Mouse (Mus musculus): ENCODE results near the gene Timm17a. TPM values are rescaled to one million over a fixed set of nuclear protein-coding genes. Genes with fewer than 3 reads are reported as not detected.
A peak's percentile ranks its signal among the peaks of the same experiment; 100 is the strongest.

The Timm17a gene
- total RNA-seq, 2 experiments from 2014 or later, result 109 to 112 TPM

DNA sequence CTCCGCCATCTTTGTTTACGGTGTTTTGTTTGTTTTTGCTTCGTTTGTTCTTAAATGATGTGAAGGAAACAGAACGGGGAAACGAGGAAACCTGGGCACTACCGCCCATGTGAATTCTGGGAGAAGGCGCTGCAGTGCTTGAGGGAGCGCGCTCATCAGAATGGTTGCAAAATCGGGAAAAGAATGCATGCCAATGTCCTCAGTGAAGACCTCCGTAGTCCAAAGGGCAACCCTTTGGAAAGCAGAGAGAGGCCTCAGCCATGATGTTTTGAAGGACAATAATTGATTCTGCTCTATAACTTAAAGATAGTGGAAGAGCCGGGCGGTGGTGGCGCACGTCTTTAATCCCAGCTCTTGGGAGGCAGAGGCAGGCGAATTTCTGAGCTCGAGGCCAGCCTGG lies 31.7 kb downstream of the Timm17a start:
- intact Hi-C loops (cut with DNase I), result no loop called here
- DNase-seq, result no peak

DNA sequence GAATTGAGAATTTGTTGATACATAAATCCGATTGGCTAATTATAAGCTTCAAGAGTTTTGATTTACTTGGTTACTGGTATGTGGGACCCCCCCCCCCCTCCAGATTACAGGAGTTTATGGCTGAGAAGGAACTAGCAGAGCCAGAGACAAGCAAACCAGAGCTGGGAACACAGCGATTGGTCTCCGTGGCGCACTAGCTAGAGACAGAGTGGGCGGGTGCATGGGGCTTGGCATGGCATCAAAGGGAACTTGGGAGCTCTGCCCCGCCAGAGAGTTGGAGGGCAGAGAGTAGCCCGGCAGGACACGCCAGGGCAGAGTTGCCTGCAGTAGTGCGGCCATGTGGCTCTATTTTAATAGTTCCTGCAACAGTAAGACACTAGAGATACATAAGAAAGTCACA lies 32.9 kb downstream of the Timm17a start:
- DNase-seq, result peak; percentile 78
- intact Hi-C loops (cut with DNase I), result no loop called here

DNA sequence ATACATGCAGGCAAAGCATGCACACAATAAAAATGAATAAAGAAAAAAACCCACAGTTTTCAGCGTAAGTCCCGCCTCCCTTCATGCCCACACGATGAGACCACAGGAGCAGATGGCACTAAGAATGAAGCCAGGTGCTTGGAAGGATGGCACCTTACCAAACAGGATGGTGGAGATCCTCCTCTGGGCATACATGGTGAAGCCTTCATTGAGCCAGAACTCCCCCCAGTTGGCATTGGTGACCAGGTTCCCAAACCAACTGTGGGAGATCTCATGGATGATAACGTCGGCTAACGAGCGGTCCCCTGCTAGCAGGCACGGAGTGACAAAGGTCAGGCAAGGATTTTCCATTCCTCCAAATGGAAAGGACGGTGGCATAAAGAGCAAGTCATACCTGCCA lies 42.2 kb downstream of the Timm17a start:
- DNase-seq, result peak; percentile 13
- intact Hi-C loops (cut with DNase I), result no loop called here

DNA sequence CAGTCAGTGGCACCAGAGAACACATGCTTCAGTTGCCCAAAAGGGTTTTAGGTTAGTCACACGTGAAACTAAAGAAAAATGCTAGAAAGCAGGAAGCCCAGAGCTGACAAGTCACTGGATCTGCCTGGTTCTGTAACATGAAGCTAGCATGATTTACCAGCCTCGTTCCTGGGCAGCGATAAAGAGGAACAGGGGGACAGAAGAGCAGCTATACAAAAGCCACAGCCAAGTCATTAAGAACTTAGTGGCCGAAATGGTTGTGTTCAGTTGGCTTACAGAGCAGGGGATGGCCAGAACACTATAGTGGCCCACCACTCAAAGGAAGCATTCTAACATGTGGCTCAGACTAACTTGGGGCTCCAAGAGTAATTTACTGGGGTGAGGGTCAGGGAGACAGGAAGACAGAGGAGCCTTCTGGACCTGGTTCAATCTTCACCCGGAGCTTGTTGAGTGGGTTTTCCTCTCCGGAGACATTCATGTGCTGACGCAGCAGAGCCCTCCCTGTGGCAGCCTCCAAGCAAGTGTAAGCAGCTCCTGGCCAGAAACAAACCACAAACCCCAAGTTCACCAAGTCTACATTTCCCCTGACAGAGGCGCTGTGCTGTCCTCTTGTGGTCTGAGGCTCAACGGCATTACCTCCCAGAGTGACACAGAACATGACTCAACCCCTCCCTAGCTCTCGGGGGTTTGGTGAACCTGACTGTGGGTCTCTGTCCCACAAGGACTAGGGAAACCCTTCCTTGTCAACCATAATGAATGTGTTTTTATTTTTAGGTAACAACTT lies 45.7 kb downstream of the Timm17a start:
- DNase-seq, result no peak
- intact Hi-C loops (cut with DNase I), result no loop called here

DNA sequence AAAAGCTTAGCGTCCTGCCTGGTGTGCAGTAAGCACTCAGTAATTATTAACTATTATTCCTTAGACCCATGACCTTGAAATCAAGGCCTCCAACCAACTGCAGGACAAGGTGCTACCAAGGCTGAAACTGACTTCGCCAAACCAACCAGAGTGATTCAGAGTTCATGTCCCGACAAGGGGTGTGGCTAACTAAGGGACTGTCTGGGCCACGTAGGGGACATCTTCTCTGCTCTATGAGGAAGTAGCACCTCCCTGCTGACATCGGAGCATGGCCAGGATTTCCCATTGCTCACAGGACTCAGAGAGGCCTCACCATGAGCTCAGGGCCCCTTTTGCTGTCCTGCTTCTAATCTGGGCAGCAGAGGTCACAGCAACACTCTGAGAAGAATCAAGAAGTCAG lies 47.7 kb downstream of the Timm17a start:
- intact Hi-C loops (cut with DNase I), result no loop called here
- DNase-seq, result no peak

DNA sequence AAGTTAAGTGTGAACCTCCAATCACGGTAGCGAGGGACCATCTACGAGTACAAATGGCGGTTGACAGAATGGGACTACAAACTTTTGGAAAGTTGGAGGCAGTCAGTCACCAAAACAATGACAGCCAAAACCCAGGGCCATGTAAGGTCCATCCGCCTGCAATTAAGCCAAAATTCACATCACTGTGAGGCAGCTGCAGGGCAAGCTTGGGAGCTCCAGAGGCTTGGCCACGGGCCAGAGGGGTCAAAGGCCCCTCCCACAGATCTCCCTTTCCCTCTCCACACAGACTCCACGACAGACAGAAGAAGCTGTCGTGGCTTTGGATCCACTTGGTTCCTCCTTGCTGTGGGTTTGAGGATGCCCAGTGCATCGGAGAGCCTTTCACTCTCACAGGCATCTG lies 50.3 kb downstream of the Timm17a start:
- intact Hi-C loops (cut with DNase I), result no loop called here
- no peak for DNase-seq

DNA sequence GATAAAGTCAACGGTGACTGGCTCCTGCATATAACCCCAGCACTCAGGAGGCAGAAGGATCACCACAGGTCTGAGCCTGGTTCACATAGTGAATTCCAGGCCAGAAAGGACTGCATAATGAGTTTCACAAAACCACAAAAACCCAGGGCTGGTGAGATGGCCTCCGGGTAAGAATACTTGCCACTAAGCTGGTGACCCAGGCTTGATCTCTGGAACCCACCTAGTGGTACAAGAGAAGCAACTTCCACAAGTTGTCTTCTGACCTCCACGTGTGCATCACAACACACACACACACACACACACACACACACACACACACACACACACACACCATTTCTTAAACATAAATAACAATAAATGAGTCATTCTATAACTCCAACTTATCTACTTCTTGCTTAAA lies 51.2 kb downstream of the Timm17a start:
- intact Hi-C loops (cut with DNase I), result no loop called here
- DNase-seq, result no peak

DNA sequence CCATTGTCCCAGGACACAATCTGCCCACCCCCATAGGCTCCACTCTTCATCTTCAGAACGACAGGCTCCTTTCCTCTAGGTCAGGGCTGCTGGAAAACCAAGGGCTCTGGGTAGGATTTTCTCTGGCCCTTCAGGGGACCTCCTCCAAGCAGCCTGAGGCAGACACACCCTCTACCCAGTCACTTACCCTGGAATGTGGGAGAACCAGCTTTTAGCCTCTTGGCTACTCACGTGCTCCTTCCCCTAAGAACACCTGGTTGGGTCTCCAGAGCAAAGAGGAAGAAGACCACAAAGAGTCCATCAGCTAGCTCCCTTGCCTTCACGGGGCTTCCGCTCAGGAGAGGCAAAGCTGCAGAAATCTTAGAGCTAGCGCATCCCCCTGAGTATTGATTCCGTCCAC lies 52.6 kb downstream of the Timm17a start:
- intact Hi-C loops (cut with DNase I), result no loop called here
- DNase-seq, result no peak

DNA sequence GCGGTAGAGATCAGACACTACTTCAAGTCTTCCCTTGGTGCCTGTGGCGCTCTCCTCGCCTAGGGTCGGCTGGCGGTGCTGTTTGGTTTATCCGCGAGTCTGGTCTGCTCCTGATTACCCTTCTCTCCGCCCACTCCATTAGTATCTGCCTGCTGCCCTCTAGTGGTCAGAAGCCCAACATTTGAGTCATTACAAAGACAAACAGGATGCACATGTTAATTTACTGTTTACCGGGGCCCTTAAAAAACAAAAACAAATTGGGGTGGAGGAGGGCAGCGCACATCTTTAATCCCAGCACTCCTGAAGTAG lies 54.5 kb downstream of the Timm17a start:
- intact Hi-C loops (cut with DNase I), result loop anchor here (5.0 kb wide), 1 partner anchor 87 kb away; no protein-coding TSS in a partner anchor
- peak; percentile 88 for DNase-seq

DNA sequence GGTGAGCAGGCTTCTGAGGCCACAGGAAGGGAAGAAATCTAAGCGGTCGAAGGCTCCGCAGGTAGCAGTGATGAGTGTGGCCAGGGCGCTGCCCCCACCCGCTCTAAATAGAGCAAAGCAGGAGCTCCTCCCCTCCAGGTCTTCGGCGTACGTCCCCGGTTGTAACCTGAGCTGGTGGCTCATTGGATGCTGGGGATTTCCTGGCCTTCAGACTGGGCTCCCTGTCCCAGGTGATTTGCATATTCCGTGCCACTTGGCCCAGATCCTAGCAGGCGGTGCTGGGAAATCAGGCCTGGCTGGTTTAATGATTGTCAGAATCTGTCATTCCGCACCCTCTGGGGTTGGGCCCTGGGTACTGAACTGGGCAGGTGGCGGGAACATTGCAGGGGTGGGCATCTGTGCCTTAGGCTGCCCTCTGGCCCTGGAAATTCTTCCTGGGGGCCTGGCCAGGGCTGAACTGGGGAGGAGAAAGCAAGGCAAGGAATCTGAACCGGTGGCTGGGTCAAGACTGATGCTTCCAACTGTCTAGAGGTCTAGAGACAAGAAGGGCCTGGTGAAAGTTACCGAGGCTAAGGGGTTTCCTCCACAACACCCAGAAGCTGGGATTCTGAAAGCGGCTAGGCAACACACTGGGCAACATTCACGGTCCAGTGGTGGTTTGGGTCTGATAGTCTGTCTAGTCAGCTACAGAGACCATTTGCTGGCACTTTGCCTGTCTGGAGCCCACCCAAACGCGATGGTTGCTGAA lies 55.0 kb downstream of the Timm17a start, which contains the start of gene Elf3:
Elf3 (minus strand) TSS at position 189 of the 748 bp plus-strand sequence.
- peak; percentile 63 for DNase-seq
- intact Hi-C loops (cut with DNase I), result loop anchor here (5.0 kb wide), 1 partner anchor 86 kb away; no protein-coding TSS in a partner anchor

DNA sequence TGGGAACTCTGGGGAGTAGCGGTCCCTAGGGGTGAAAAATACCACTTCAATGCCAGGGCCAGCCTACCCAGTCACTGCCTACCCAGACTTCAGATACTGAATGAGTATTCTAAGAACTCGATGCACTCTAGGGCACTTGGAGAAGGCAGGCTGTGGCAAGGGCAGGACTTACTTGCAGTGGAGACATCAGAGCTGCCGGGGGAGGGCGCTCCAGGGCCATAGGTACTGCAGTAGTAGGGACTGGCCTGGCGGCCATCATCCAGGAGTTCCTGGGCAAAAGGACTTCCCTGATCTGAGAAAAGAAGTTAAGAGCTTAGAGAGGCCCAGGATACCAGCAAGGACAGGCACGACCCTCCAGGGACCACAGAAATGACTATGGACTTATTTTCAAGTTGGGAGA lies 57.3 kb downstream of the Timm17a start:
- intact Hi-C loops (cut with DNase I), result loop anchor here (5.0 kb wide), 1 partner anchor 84 kb away; no protein-coding TSS in a partner anchor
- no peak for DNase-seq

DNA sequence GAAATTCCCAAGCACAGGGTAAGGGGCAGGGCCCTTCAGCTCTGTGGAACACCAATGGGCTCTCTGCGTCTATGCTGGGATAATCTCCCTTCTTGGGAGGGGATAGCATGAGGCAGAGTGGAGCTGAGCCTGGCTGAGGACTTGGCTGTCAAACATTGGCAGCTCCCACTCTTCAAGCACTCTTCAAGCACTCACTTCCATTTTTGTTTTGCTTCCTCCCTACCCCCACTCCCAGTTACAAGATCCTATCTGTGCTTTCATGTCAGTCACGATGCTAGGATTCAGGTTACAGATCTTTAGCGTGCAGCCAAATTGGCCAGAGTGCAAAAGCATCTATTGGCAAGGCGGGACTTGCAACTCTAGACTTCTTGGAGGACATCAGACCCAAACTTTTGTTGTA lies 60.7 kb downstream of the Timm17a start:
- intact Hi-C loops (cut with DNase I), result no loop called here
- no peak for DNase-seq

DNA sequence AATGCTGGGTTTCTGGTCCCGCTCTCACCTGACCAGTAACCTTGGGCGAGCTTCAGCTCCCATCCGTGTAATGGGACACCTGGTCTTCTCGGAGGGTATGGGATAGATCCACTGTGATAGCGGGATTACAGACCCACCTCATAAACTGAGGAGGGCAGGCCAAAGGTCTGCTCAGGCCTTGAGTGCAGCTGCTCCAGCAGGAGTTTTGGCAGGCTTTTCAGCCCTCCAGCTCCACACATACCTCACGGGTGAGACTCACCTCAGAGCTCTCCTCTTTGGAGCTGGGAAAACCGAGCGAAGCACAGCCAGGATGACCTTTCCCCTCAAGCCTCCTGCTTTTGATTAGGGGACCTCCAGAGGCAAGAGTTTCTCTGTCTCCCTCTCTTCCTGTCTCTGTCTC lies 62.2 kb downstream of the Timm17a start:
- intact Hi-C loops (cut with DNase I), result no loop called here
- DNase-seq, result no peak

DNA sequence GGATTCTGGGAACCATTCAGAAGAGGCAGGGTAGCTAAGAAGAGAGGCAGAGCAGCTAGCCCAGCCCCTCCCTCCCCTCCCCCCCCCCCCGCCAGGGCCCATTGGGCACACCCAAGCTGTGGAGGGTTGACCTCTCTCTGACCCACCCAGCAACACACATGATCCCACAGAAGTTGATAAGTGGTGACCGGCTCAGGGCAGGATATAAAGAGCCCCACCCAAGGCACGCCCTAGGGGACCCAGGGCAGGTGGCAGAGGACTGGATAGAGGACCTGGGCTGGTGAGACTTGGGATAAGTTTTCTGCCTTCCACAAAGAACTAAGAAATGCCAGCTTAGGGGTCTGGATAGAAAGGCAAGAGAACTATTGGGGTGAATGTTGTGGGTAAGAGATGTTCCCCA lies 62.9 kb downstream of the Timm17a start:
- no peak for DNase-seq
- intact Hi-C loops (cut with DNase I), result no loop called here

DNA sequence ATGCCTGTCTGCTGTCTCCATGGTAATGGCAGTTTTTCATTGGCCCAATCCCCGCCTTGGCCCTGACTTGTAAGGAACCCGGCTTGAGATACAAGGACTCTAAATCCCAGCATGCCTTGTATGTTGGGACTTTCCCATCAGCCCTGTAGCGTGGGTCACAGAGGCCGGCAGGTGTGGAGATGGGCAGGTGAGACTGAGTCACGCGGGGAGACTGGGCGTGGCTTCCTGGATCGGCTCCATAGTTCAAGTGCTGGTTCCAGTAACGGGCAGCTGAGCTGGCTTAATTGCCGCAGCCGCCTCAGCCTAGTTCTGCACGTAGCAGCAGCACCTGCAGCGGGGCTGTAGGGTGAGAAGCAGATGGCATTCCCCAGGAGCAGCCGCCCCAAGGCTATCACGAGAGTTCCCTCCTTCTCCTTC lies 65.1 kb downstream of the Timm17a start:
- DNase-seq, result peak; percentile 25
- intact Hi-C loops (cut with DNase I), result no loop called here

Other genes starting within 250 kb of the Timm17a start
- gene Lgr6, start 208.5 kb downstream of the Timm17a start, total RNA-seq (2021), result 1 to 10 TPM; 1.6 to 2.3 TPM
- gene Ptpn7, start 181.1 kb downstream of the Timm17a start, total RNA-seq (2021), result under 1 TPM; 0.10 to 0.24 TPM
- 100 to 1,000 TPM; 508 to 512 TPM for gene Arl8a, start 167.0 kb downstream of the Timm17a start, total RNA-seq (2021)
- 10 to 100 TPM; 15.8 to 18.8 TPM for gene Gpr37l1, start 146.1 kb downstream of the Timm17a start, total RNA-seq (2021)
- under 1 TPM in 1 of 2 experiments, not detected in 1; 0.24 TPM for gene Elf3, start 55.2 kb downstream of the Timm17a start, total RNA-seq (2021)
- gene Rnpep, start 29.7 kb downstream of the Timm17a start, total RNA-seq (2021), result 10 to 100 TPM; 57.4 to 60.6 TPM
- under 1 TPM; 0.30 to 0.46 TPM for gene Lmod1, start 11.0 kb upstream of the Timm17a start, total RNA-seq (2021)
- gene Shisa4, start 61.5 kb upstream of the Timm17a start, total RNA-seq (2021), result 10 to 100 TPM; 75.2 to 79.1 TPM
- gene Ipo9, start 116.7 kb upstream of the Timm17a start, total RNA-seq (2021), result 100 to 1,000 TPM; 170 to 180 TPM

Data from left cerebral cortex, postnatal 4 days (tissue).